Mouse (Mus musculus) megakaryocyte, adult 5-6 weeks (primary cell): Measurements from ENCODE around the gene Znrd1as. TPM values are rescaled to one million over a fixed set of nuclear protein-coding genes. Genes with fewer than 3 reads are reported as not detected.
A peak's percentile ranks its signal among the peaks of the same experiment; 100 is the strongest.

Experiments used
- ATAC-seq: 2 replicates; pipeline ENCODE4 v1.8.0; 2016; ENCODE audit warnings: mild to moderate bottlenecking, inconsistent platforms; ENCODE audit not compliant: poor library complexity, severe bottlenecking
- total RNA-seq, 2 experiments: library from RNA; stranded (forward) in 1 of 2; stranded (reverse) in 1 of 2; fragments of 153-499, 151-499 nt in 1 of 2; fragments of 221-1000, 200-1000 nt in 1 of 2; gene quantifications; 2 replicates each; pipeline versions ENCODE4 v1.2.3 to v1.2.4; 2015 to 2017

Znrd1as gene
- total RNA-seq, 2 experiments from 2014 or later, result 2.2 to 6.5 TPM

GRCm38 (mm10) chr17:36993770-36994325 lies 35.5 kb downstream of the Znrd1as start:
- peak; percentile 38; the same call in 1 of the 2 replicates for ATAC-seq

GRCm38 (mm10) chr17:36994528-36994927 lies 36.1 kb downstream of the Znrd1as start:
- ATAC-seq, result no peak

- no peak for ATAC-seq
Measured at GRCm38 (mm10) chr17:36995448-36995847, 37.1 kb downstream of the Znrd1as start.

GRCm38 (mm10) chr17:36997033-36997735 lies 38.8 kb downstream of the Znrd1as start:
- peak; percentile 45; the same call in 1 of the 2 replicates for ATAC-seq

- no peak for ATAC-seq
Measured at GRCm38 (mm10) chr17:36998477-36998876, 40.1 kb downstream of the Znrd1as start.

GRCm38 (mm10) chr17:37000863-37001262 lies 42.5 kb downstream of the Znrd1as start, which contains the start of gene Zfp57:
Gene Zfp57 (plus strand): TSS chr17:37001163.
- no peak for ATAC-seq

GRCm38 (mm10) chr17:37002364-37003330 lies 44.3 kb downstream of the Znrd1as start:
- peak; percentile 47; the same call in 1 of the 2 replicates for ATAC-seq

GRCm38 (mm10) chr17:37003366-37003765 lies 45.0 kb downstream of the Znrd1as start:
- no peak for ATAC-seq

- ATAC-seq, result no peak
Measured at GRCm38 (mm10) chr17:37008161-37008560, 49.8 kb downstream of the Znrd1as start.

GRCm38 (mm10) chr17:37009460-37010042 lies 51.2 kb downstream of the Znrd1as start:
- ATAC-seq, result peak; percentile 87

- no peak for ATAC-seq
Measured at GRCm38 (mm10) chr17:37011719-37012118, 53.3 kb downstream of the Znrd1as start.

GRCm38 (mm10) chr17:37012141-37012540 lies 53.7 kb downstream of the Znrd1as start:
- no peak for ATAC-seq

Other genes with a start within 250 kb of the Znrd1as start
- not detected in 2 replicates for gene H2-M10.5, start 185.7 kb upstream of the Znrd1as start, total RNA-seq (2015)
- not detected in 2 replicates for gene H2-M10.5, start 185.7 kb upstream of the Znrd1as start, total RNA-seq (2017)
- gene H2-M10.6, start 146.4 kb upstream of the Znrd1as start, total RNA-seq (2015), result not detected in 2 replicates
- not detected in 2 replicates for gene H2-M10.6, start 146.4 kb upstream of the Znrd1as start, total RNA-seq (2017)
- 27.4 and 29.0 TPM in 2 replicates for gene Trim26, start 121.5 kb upstream of the Znrd1as start, total RNA-seq (2015)
- gene Trim26, start 121.5 kb upstream of the Znrd1as start, total RNA-seq (2017), result 19.6 and 24.9 TPM in 2 replicates
- gene Trim15, start 91.4 kb upstream of the Znrd1as start, total RNA-seq (2015), result not detected in 2 replicates
- not detected in 2 replicates for gene Trim15, start 91.4 kb upstream of the Znrd1as start, total RNA-seq (2017)
- 0.52 and 0.76 TPM in 2 replicates for gene Trim10, start 89.0 kb upstream of the Znrd1as start, total RNA-seq (2015)
- gene Trim10, start 89.0 kb upstream of the Znrd1as start, total RNA-seq (2017), result 1.5 and 3.9 TPM in 2 replicates
- gene Trim40, start 68.5 kb upstream of the Znrd1as start, total RNA-seq (2015), result not detected in 2 replicates
- not detected in 2 replicates for gene Trim40, start 68.5 kb upstream of the Znrd1as start, total RNA-seq (2017)
- not detected in 2 replicates for gene Trim31, start 60.5 kb upstream of the Znrd1as start, total RNA-seq (2015)
- not detected in 2 replicates for gene Trim31, start 60.5 kb upstream of the Znrd1as start, total RNA-seq (2017)
- not detected in 2 replicates for gene Rnf39, start 15.7 kb upstream of the Znrd1as start, total RNA-seq (2015)
- gene Rnf39, start 15.7 kb upstream of the Znrd1as start, total RNA-seq (2017), result 0.20 TPM in 1 of 2 replicates, not detected in the other
- gene Ppp1r11, start 6.9 kb upstream of the Znrd1as start, total RNA-seq (2015), result 61.1 and 68.5 TPM in 2 replicates
- gene Ppp1r11, start 6.9 kb upstream of the Znrd1as start, total RNA-seq (2017), result 58.5 and 63.3 TPM in 2 replicates
- 85.1 and 90.6 TPM in 2 replicates for gene Znrd1, start within 50 bp of the Znrd1as start, total RNA-seq (2015)
- 22.5 and 32.0 TPM in 2 replicates for gene Znrd1, start within 50 bp of the Znrd1as start, total RNA-seq (2017)
- not detected in 2 replicates for gene 2410137M14Rik, start 22.6 kb downstream of the Znrd1as start, total RNA-seq (2015)
- gene 2410137M14Rik, start 22.6 kb downstream of the Znrd1as start, total RNA-seq (2017), result not detected in 2 replicates
- gene H2-M5, start 30.9 kb downstream of the Znrd1as start, total RNA-seq (2015), result 0.23 TPM in 1 of 2 replicates, not detected in the other
- not detected in 2 replicates for gene H2-M5, start 30.9 kb downstream of the Znrd1as start, total RNA-seq (2017)
- gene Zfp57, start 42.6 kb downstream of the Znrd1as start, total RNA-seq (2015), result not detected in 2 replicates
- not detected in 2 replicates for gene Zfp57, start 42.6 kb downstream of the Znrd1as start, total RNA-seq (2017)
- not detected in 2 replicates for gene Mog, start 64.8 kb downstream of the Znrd1as start, total RNA-seq (2015)
- not detected in 2 replicates for gene Mog, start 64.8 kb downstream of the Znrd1as start, total RNA-seq (2017)
- 12.4 and 14.2 TPM in 2 replicates for gene Gabbr1, start 87.4 kb downstream of the Znrd1as start, total RNA-seq (2015)
- gene Gabbr1, start 87.4 kb downstream of the Znrd1as start, total RNA-seq (2017), result 5.7 and 10.5 TPM in 2 replicates
- gene Olfr90, start 129.9 kb downstream of the Znrd1as start, total RNA-seq (2015), result not detected in 2 replicates
- gene Olfr90, start 129.9 kb downstream of the Znrd1as start, total RNA-seq (2017), result not detected in 2 replicates
- gene Olfr91, start 139.7 kb downstream of the Znrd1as start, total RNA-seq (2015), result not detected in 2 replicates
- gene Olfr91, start 139.7 kb downstream of the Znrd1as start, total RNA-seq (2017), result not detected in 2 replicates
- not detected in 2 replicates for gene Olfr92, start 161.5 kb downstream of the Znrd1as start, total RNA-seq (2015)
- not detected in 2 replicates for gene Olfr92, start 161.5 kb downstream of the Znrd1as start, total RNA-seq (2017)
- not detected in 2 replicates for gene Olfr93, start 202.9 kb downstream of the Znrd1as start, total RNA-seq (2015)
- not detected in 2 replicates for gene Olfr93, start 202.9 kb downstream of the Znrd1as start, total RNA-seq (2017)
- not detected in 2 replicates for gene Ubd, start 235.3 kb downstream of the Znrd1as start, total RNA-seq (2015)
- 0.40 TPM in 1 of 2 replicates, not detected in the other for gene Ubd, start 235.3 kb downstream of the Znrd1as start, total RNA-seq (2017)
- gene Olfr94, start 242.4 kb downstream of the Znrd1as start, total RNA-seq (2015), result not detected in 2 replicates
- not detected in 2 replicates for gene Olfr94, start 242.4 kb downstream of the Znrd1as start, total RNA-seq (2017)